Mouse (Mus musculus) spleen, postnatal 36 days (tissue): ENCODE measurements around the gene Vmac.
A peak's percentile ranks its signal among the peaks of the same experiment; 100 is the strongest.

Source experiments
- DNase-seq, 2 experiments: peaks; one replicate each; pipeline ENCODE4 v3.0.0; 2022; ENCODE audit warnings: low spot score in 2 of 2, mixed read lengths in 1 of 2

Vmac gene

DNA sequence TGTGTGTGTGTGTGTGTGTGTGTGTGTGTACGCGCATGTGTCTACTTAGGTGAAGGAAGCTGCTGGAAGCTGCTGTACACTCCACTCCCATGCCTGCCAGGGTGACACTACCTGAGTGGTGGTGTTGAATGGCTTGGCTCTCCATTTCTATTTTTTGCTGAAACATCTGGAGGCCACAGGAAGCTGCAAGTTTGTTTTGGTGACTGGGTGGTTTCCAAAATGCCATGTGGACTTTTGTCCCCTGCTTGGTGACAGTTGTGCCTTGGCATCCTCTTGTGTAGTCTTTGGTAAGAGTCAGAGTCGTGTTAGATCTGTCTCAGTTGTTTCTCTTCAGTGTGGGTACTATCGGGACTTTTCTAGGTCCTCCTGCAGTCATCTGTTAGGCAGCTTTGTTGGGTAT is 31.0 kb downstream of the Vmac start:
- DNase-seq = no peak

DNA sequence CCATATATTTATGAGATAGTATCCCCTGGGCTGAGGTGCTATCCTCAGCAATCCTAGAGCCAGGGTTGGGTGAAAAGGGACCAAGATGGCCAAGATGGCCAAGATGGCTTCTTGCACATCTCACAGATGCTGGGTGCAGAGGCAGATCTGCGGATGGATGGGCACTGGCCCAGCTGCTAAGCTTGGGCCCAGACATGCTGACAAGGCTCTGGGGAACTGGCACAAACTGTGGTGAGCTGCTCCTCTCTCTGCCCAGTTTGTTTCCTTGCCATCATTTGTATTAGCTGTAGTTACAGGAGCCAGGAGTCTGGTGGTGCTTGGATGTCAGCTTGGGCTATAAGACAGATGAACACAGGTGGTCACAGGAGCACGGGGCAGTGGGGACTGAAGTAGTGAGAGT is 33.2 kb downstream of the Vmac start:
- no peak for DNase-seq

DNA sequence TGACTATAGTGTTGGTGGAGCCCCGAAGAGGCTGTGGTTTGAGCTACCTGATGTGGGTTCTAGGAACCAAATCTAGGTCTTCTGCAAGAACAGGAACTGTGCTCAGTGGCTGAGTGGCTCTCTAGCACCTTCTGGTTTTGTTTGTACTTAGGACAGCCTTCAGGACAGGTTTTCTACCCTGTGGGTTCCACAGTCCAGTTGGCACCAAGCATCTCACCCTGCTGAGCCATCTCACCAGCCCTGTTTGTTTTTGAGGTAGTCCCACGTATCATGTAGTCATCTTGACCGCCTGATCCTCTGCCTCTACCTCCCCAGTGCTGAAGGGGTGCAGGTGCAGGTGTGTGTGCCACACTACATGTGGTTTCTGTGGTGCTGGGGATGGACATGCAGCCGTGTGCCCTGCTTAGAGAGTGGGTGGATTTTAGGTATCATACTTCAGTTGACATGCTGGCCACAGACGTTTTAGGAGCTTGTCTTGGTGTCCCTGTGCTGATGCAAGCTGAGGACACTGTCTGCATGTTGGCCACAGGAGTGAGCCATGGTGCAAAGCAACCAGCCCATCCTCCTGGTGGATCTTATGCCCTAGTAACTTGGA is 34.2 kb downstream of the Vmac start:
- DNase-seq = peak; percentile 18 to 25

DNA sequence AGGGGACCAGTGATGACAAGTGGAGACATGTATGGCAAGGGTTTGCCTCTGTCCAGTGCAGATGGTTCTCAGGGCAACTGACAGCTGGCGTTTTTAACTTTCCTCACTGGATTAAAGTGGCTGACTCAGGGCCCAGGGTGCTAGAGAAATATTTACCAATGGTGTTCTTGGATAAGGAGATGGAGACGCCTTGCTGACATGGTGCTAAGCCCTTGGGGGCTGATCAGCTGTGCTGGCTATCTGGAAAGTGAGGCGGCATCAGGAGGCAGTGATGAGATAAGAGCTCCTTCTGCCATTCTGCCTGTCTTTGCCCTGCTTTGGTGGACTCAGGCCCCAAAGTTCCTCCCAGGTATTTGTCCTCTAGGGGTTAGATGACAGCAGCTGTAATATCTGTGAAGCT is 34.9 kb downstream of the Vmac start:
- DNase-seq = no peak

DNA sequence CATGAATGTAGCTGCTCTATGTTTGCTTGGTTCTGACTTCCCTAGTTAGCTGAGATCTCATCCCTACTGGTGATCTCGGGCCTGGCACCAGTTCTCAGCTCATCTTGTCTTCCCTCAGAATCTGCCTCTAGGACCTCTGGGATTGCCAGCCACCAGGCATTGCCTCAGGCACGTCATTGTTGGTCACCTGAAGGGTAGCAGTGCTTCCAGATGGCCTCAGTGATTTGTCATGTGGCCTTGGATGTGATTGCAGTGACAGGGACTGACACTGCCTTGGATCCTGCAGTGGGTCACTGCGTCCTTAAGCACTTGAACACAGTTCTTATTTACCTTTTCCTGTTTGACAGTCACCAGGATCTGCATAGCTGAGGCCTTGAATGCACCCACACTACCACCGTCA is 36.0 kb downstream of the Vmac start:
- DNase-seq = no peak

DNA sequence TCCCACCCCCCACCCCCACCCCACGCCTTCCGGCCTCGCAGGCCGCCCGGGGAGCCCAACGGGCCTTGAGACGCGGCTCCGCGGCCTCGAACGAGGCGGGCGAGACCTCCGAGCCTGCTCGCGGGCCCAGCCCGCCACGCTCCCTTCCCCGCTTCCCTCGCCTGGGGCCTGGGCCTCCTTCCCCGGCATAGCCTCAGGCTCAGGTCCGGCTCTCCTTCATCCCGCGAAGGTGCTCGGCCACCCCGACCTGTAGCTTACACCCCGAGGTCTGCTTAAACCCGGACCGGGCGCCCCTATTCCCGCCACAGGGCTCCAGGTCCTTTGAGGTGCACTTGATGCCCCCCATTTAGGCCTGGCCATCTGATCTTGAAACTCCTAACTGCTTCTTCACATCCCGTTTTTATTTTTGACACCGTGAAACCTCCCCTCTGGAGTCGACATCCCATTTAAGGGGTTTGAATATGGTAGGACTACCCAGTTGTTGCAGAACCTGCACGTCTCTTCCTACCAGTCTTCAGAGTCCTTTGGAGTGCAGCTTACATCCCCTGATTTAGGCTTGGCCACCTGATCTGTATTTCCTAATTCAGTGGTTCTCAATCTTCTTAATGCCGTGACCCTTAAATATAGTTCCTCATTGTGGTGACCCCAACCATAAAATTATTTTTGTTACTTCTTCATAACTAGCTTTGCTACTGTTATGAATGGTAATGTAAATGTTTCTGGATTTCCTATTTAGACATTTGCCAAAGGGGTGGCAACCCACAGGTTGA is 44.0 kb downstream of the Vmac start:
- peak in 1 of 2 experiments; percentile 22 for DNase-seq

DNA sequence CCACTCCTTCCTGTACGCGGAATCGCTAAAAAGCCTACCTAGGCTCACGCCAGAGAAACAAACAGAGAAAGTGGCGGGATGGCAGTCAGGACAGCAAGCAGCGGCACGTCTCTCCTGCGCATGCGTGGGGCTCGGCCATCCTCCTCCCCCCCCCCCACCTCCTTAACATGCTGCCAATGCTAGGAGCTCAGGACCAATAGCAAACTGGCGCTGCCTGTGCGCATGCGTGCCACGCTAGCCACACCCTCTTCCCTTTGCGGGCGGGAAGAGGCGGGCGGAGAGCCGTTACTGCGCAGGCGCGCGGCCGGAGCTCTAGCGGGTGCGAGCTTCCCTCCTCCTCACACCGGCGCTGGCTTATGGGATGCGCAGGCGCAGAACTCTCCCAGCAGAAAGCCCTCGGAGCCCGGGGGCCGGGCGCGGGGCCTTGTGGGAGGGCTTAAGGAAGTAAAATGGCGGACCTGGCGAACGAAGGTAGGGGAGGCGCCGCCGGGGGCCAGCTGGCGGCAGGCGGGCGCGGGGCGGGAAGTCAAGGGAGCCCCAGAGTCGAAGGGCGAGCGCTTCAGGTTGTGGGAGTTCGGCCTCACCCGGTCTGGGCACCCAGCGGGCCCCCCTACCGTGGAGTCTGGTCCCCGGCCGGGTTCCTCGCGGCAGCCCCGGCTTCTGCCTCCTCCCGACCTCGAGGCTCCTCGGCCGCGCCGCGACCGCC is 44.7 kb downstream of the Vmac start, which contains the start of gene Ranbp3:
Gene Ranbp3 (plus strand): TSS at position 354 of the 706 bp plus-strand sequence.
- DNase-seq = peak; percentile 100

DNA sequence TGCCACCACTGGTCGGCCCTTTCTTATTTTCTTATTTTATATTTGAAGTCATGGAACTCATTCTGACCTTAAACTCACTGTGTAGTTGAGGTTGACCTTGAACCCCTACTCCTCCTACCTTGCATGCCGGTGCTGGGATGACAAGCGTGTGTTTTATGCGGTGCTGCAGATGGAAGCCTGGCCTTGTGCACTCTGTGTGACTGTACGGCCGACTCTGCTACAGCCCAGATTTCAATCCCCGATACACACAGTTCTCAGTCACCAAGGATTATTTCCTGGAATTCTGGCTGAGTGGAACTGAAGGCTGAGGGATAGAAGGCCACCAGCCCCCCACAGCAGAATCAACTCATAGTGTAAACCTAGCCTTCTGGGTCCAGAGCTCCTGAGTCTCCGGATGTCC is 48.1 kb downstream of the Vmac start:
- DNase-seq = no peak

DNA sequence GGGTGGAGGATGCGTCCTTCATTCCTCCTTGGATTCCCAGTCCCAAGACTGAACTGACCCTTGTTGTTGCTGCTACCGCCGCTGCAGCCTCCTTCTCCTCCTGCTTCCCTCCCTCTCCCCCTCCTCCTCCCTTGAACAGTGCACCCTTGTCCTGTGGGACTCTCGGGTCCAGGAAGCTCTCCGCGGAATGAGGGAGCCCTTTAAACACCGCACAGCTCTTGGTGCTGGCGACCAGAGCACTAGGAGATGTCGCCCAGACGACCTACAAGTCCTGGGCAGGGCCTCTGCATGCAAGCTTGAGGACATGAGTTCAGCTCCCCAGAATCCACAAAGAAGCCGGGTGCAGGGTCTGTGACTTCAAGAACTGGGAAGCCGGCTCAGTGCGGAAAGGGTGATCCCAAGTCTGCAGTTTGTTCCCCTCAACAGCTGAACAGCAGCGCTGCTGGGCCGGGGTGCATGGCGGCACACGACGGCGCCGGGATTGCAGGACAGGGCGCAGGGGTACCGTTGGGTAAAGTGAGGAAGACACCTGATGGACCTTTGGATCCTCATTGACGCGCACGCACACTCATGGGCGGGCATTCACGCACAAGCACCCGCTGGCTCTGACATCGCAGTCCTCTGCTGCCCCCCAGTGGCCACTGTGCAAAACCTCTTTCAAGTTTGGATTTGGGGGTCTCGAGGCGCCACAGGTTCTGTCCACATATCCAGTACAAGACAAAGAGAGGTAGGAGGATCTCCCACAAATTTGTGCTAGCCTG is 49.3 kb downstream of the Vmac start:
- DNase-seq = peak; percentile 67 to 73

DNA sequence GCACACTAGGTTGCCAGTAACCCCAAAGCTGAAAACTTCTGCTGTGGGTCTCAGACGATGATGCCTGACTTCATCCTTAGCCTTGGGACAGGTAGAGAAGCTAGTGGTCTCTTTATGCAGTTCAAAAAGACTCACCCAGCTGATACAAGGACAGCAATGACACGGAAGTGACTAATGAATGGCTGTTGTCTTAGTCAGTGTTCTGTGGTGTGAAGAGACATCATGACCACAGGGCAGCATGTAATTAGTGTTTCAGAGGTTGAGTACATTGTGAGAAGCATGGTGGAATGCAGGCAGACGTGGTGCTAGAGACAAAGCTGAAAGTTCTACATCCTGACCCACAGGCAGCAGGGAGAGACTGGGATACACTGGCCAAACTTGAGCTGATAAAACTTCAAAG is 50.2 kb downstream of the Vmac start:
- no peak for DNase-seq

DNA sequence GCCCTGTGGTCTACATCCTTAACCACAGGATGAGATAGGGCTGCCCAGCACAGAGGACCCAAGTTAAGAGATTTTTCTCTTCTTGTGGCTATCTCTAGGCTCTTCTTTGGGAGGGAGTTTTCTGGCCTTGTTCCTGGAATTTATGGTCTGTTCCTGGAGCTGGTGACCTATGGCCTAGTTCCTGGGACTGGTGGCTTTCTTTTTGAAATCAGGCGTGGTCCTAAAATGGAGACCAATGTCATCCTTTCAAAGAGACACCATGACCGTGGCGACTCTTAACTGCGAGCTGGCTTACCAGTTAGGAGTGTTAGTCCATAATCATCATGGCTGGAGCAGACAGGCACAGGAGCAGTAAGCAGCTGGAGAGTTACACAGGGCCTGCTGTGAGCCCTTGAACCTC is 51.4 kb downstream of the Vmac start:
- no peak for DNase-seq

DNA sequence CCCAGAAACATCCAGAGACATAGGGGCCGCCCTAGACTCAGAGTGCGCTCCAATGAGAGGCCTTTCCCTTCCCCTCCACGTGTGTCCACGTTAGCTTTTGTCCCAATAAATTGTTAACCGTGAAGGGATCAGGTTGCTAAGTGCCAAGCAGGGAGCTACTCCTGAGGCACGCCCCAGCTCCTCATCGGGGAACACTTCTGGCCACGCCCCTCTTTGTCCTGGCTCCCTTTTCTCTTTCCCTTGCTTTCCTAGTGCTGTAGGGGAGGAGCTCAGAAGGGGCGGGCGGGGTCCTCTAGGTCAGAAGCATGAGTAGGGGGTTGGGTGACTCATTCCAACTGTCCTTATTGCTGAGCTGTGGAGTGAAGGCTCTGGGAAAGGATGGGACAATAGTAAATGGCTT is 53.5 kb downstream of the Vmac start:
- no peak for DNase-seq
